Mouse (Mus musculus) liver, postnatal 0 days (tissue): ENCODE results near the gene C330021F23Rik.

Experiments used
- CTCF ChIP-seq: sonication (generic); IDR thresholded peaks from 2 replicates; pipeline ENCODE4 v1.5.1; 2016; ENCODE audit warnings: antibody characterized with exemption, low read depth
- EP300 ChIP-seq: IDR thresholded peaks from 2 replicates; pipeline ENCODE4 v1.6.1; 2016; ENCODE audit warnings: antibody characterized with exemption, low read depth, mild to moderate bottlenecking

DNA sequence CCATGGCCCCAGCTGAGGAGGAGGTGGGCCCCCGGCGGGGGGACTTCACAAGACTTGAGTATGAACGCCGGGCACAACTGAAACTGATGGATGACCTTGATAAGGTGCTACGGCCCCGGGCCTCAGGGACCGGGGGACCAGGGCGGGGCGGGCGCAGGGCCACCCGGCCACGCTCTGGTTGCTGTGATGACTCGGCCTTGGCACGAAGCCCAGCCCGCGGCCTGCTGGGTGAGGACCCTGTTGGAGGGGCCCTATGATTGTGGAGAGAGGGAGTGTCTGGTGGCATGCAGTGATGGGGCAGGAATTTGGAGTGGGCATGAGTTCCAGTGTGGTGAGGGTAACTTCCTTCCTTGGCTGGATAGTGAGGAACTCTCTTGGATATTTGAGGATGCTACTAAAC lies 38.8 kb downstream of the C330021F23Rik start:
- no peak for TF ChIP-seq CTCF
- TF ChIP-seq EP300: no peak
